Mouse (Mus musculus) intestine, postnatal 0 days (tissue): ENCODE data around the gene Ercc6. TPM values are rescaled to one million over a fixed set of nuclear protein-coding genes. Genes with fewer than 3 reads are reported as not detected.

Experiments used
- ATAC-seq: fragments of 200-750 bp; cut with Nextera tagmentation; 2 replicates; pipeline ENCODE4 v1.8.0; 2017; ENCODE audit warnings: mild to moderate bottlenecking, moderate TSS enrichment, moderate library complexity
- H3K27ac ChIP-seq: fragments of 300-500 bp; sonication (generic); 2 replicates; pipeline ENCODE4 v1.5.1; 2014; ENCODE audit warnings: mild to moderate bottlenecking, low read depth, low read length, moderate library complexity
- H3K27me3 ChIP-seq: fragments of 300-500 bp; sonication (generic); replicated peaks from 2 replicates; pipeline ENCODE4 v1.6.1; 2014; ENCODE audit warnings: low read length, mixed read lengths; ENCODE audit not compliant: control insufficient read depth, insufficient read depth
- H3K36me3 ChIP-seq: fragments of 300-500 bp; sonication (generic); 2 replicates; pipeline ENCODE4 v1.6.1; 2014; ENCODE audit warnings: mild to moderate bottlenecking, moderate library complexity; ENCODE audit not compliant: control insufficient read depth, insufficient read depth
- H3K4me1 ChIP-seq: fragments of 300-500 bp; sonication (generic); replicated peaks from 2 replicates; pipeline ENCODE4 v1.6.1; 2014; ENCODE audit warnings: antibody characterized with exemption, low read length, mixed read lengths; ENCODE audit not compliant: control insufficient read depth, insufficient read depth
- H3K4me2 ChIP-seq: fragments of 300-500 bp; sonication (generic); replicated peaks from 2 replicates; pipeline ENCODE4 v1.6.1; 2014; ENCODE audit warnings: low read depth, mild to moderate bottlenecking, moderate library complexity
- H3K4me3 ChIP-seq: fragments of 300-500 bp; sonication (generic); 2 replicates; pipeline ENCODE4 v1.5.1; 2014; ENCODE audit warnings: low read depth, low read length
- H3K9ac ChIP-seq: fragments of 300-500 bp; sonication (generic); 2 replicates; pipeline ENCODE4 v1.6.1; 2014; ENCODE audit warnings: mild to moderate bottlenecking, low read depth, low read length
- H3K9me3 ChIP-seq: fragments of 300-500 bp; sonication (generic); 2 replicates; pipeline ENCODE4 v1.6.1; 2016; ENCODE audit warnings: mixed run types; ENCODE audit not compliant: control insufficient read depth
- CTCF ChIP-seq: sonication (generic); IDR thresholded peaks from 2 replicates; pipeline ENCODE4 v1.5.1; 2016; ENCODE audit warnings: low read depth, mild to moderate bottlenecking, control low read depth, antibody characterized with exemption, moderate library complexity
- WGBS: fragments of 180-500 bp; shearing (Covaris S2); extraction: QIAGEN DNeasy Blood & Tissue Kit; methylation state at CpG from one replicate; pipeline ENCODE4 v1.1.7; 2014; 5-methylcytosine and 5-hydroxymethylcytosine counted together
- polyA plus RNA-seq: library from polyadenylated mRNA; unstranded; fragments of >200 nt; fragmentation: Nextera tagmentation; extraction: Ambion mirVana; gene quantifications from 2 replicates; pipeline ENCODE4 v1.2.1, GENCODE M21; 2015

The Ercc6 gene
- polyA plus RNA-seq, 1 experiment from 2014 or later = 7.7 TPM

DNA sequence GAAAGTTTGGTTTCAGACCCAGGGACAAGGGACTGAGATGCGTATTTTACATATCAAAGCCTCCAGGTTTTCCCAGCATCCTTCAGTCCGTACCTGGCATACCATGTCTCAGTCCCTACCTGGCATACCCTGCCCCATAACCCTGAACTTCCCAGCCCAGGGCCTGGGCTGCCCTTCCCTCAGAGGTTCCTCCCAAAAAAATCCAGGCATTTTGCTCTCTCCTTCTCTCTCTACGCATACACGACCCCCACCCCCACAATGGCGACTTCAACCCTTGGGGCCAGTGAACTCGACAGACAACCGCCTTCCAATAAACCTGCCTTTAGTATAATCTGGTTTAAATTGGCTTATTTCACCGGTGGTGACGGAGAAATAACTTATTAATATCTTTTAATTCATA lies 409 bp upstream of the Ercc6 start:
- 40% methylated on average over 9 of the region's 9 CpGs for WGBS
- Histone ChIP-seq H3K9me3 (no peaks in the 10 kb centered on the region), H3K4me1 (peaks cover 4% of the 10 kb centered on the region; the same call in 1 of the 2 replicates), H3K4me2 (peak overlapping the region; percentile 87), H3K9ac (no peak overlapping the region), H3K4me3 (peak overlapping the region; percentile 75; the same call in 1 of the 2 replicates), H3K27me3 (no peaks in the 10 kb centered on the region), H3K36me3 (peaks cover 7% of the 10 kb centered on the region), H3K27ac (no peak overlapping the region)
- peak; percentile 2; the same call in 1 of the 2 replicates for ATAC-seq
- no peak for TF ChIP-seq CTCF

DNA sequence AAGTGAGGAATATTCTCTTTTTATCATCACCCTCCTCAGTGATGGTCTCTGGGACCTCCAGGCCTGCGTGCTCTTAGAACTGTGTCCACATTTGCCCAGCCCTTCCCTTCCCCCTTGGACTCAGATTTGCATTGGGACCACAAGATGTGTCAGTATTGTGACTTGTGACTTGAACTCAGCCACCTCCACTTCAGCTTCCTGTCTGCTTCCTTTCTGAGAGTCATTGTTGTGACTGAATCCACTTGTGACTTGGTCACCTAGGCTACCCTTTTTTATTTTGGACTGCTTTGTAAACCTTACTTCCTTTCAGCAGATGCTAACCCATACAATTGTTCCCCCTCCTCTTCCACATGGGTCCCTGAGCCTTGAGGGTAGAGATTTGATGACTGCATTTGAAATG lies 2.8 kb downstream of the Ercc6 start:
- H3K4me3 ChIP-seq = no peak overlapping the region
- no peak overlapping the region for H3K27ac ChIP-seq
- peaks cover 33% of the 10 kb centered on the region for H3K36me3 ChIP-seq
- no peak for TF ChIP-seq CTCF
- H3K9ac ChIP-seq = no peak overlapping the region
- H3K27me3 ChIP-seq = no peaks in the 10 kb centered on the region
- H3K9me3 ChIP-seq = no peaks in the 10 kb centered on the region
- H3K4me2 ChIP-seq = no peak overlapping the region
- no peak for ATAC-seq
- peaks cover 4% of the 10 kb centered on the region; the same call in 1 of the 2 replicates for H3K4me1 ChIP-seq
- 83% methylated on average over 1 of the region's 1 CpGs for WGBS

DNA sequence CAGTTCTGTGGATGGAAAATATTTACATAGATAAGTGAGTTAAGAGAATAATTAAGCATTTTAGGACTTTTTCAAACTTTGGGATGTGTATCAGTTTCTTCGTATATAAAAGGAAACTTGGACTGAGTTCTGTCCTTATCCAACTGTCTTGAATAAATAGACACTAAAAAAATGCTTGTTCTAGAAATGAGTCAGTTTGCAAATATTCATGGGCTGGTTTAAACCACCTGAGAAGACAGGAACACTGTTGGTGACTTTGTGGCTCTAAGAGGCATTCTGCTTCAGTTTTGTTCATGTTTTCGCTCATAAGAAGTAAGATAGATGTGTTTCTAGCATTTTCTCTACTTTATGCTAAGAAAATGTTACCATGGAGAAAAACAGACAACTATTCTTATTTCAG lies 5.2 kb downstream of the Ercc6 start:
- no peaks in the 10 kb centered on the region for H3K9me3 ChIP-seq
- no peaks in the 10 kb centered on the region for H3K4me1 ChIP-seq
- WGBS = 88% methylated on average over 2 of the region's 2 CpGs
- H3K36me3 ChIP-seq = peaks cover 51% of the 10 kb centered on the region
- no peak overlapping the region for H3K4me3 ChIP-seq
- no peak overlapping the region for H3K4me2 ChIP-seq
- ATAC-seq = no peak
- no peak overlapping the region for H3K27ac ChIP-seq
- no peak for TF ChIP-seq CTCF
- H3K9ac ChIP-seq = no peak overlapping the region
- no peaks in the 10 kb centered on the region for H3K27me3 ChIP-seq

DNA sequence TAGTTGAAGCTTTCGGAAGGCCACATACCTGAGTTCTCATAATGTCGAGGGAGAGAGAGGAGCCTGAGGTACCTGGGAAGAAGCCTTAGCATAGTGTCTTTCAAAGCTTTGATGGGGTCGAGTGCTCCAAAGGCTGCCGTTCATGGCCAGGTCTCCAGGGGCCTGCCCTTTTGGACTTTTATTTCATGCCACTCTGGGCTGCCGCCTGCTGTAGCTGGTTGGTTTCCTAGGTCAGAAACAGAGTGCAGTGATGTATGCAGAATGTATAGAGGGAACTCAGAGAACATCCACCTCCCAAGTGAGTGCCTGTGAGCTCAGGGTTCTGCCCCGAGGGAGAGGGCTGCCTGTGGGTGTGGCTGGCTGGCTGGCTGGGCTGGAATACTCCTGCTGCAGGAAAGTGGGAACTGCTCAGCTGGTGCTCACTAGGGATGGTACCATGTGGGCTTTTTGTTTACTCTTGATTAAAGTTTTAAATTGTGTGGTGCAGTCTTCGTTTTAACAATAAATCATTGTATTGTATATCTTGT lies 7.1 kb downstream of the Ercc6 start:
- Histone ChIP-seq H3K9ac (no peak overlapping the region), H3K4me3 (no peak overlapping the region), H3K27ac (no peak overlapping the region), H3K9me3 (no peaks in the 10 kb centered on the region), H3K36me3 (peaks cover 51% of the 10 kb centered on the region), H3K4me2 (no peak overlapping the region), H3K4me1 (no peaks in the 10 kb centered on the region), H3K27me3 (no peaks in the 10 kb centered on the region)
- no peak for ATAC-seq
- no peak for TF ChIP-seq CTCF
- WGBS = 65% methylated on average over 7 of the region's 7 CpGs

DNA sequence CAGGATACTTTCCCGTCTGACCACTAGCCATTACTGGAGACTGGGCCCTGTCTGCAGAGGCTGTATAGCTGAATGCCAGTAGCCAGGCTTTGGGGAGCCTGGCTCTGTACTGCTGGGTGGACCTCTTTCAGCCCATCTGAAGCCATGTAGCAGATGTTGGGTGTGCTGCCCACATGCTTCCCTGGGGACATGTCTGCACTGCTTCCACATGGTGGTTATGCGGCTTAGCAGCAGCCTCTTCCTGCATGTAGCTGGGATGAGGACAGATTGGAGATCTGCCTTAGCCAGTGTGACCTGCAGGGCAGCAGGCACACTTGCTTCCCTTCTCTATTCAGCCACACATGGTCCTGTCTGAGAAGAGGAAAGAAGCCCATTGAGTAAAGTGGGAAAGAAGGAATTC lies 9.0 kb downstream of the Ercc6 start:
- Histone ChIP-seq H3K4me2 (no peak overlapping the region), H3K4me1 (no peaks in the 10 kb centered on the region), H3K27ac (no peak overlapping the region), H3K36me3 (peaks cover 57% of the 10 kb centered on the region), H3K9me3 (no peaks in the 10 kb centered on the region), H3K4me3 (no peak overlapping the region), H3K9ac (no peak overlapping the region), H3K27me3 (no peaks in the 10 kb centered on the region)
- 87% methylated on average over 2 of the region's 2 CpGs for WGBS
- no peak for ATAC-seq
- no peak for TF ChIP-seq CTCF

DNA sequence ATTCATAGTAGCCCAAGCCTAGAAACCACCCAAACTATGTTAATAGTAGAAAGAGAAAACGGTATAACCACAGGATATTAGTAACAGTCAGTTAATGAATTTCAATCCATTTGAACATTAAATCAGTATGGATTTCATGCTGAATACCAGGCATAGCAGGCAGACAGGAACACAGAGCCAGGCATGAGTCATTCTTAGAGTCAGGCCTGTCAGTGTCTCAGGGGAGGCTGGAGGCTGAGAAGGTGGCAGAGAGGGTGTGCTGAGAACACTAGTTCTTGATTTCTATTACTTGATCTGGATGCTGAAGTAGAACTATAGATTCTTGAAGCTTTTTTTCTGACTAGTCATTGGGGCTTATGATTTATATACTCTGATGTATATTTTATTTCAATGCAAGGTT lies 10.8 kb downstream of the Ercc6 start:
- Histone ChIP-seq H3K27me3 (no peaks in the 10 kb centered on the region), H3K9ac (no peak overlapping the region), H3K4me2 (no peak overlapping the region), H3K27ac (no peak overlapping the region), H3K4me1 (no peaks in the 10 kb centered on the region), H3K9me3 (no peaks in the 10 kb centered on the region), H3K36me3 (peaks cover 62% of the 10 kb centered on the region), H3K4me3 (no peak overlapping the region)
- ATAC-seq = no peak
- no peak for TF ChIP-seq CTCF
- 86% methylated on average over 1 of the region's 1 CpGs for WGBS
